Mouse (Mus musculus): ENCODE measurements around the gene Iqcf4.

GRCm38 (mm10) chr9:106610727-106611126 lies 39.9 kb upstream of the Iqcf4 start:
- no peak for TF ChIP-seq CTCF (IDR thresholded peaks at IDR 0.05; ENCODE audit: low read depth)
- no peak for TF ChIP-seq EP300 (optimal IDR thresholded peaks at IDR 0.05)
